8 mouse cellular contexts compared by ENCODE assay signal in genomic region chr19:5770311-5770710, GRCm38 (mm10). TPM values are rescaled to one million over a fixed set of nuclear protein-coding genes. Genes with fewer than 3 reads are reported as not detected.
DNase-seq lines count a peak whose midpoint lies in the region; ATAC-seq lines count a peak whose summit lies in the region.

No protein-coding gene starts in this region.

- H3K9ac ChIP-seq in kidney, embryonic 14.5 days (ENCODE audit: low read depth, low read length), result peak overlapping the region; percentile 76
- H3K9ac ChIP-seq in hindbrain, embryonic 11.5 days (ENCODE audit: low read depth, low read length), result peak overlapping the region; percentile 84
- H3K9ac ChIP-seq in midbrain, embryonic 13.5 days (replicated peaks), result peak overlapping the region; percentile 91

- DNase-seq in kidney, postnatal 36 days, result no peak
- no peak for DNase-seq in hindbrain, embryonic 11.5 days (ENCODE audit: low spot score)
- DNase-seq in adrenal gland, adult (ENCODE audit: inconsistent age in 2 of 2, low spot score in 1 of 2), result no peak
- no peak for DNase-seq in left cerebral cortex, adult 18-20 months (ENCODE audit: low spot score in 2 of 2)

- peaks cover 41% of the 10 kb centered on the region for H3K36me3 ChIP-seq in kidney, embryonic 14.5 days (ENCODE audit: control insufficient read depth, insufficient read depth, low read length)
- H3K36me3 ChIP-seq in hindbrain, embryonic 11.5 days (ENCODE audit: control insufficient read depth, insufficient read depth, low read length), result 0 out of 2 replicates have a peak, but pooled peaks cover 8% of the 10 kb centered on the region
- peaks cover 42% of the 10 kb centered on the region for H3K36me3 ChIP-seq in midbrain, embryonic 13.5 days

- H3K4me1 ChIP-seq in kidney, embryonic 14.5 days (ENCODE audit: control insufficient read depth, insufficient read depth, low read length), result peaks cover 9% of the 10 kb centered on the region
- H3K4me1 ChIP-seq in brown adipose tissue, adult 24 weeks (ENCODE audit: control insufficient read depth, insufficient read depth, insufficient read length, low read length), result peaks cover 7% of the 10 kb centered on the region
- H3K4me1 ChIP-seq in hindbrain, embryonic 11.5 days (replicated peaks; ENCODE audit: control insufficient read depth, insufficient read depth, low read length), result peaks cover 8% of the 10 kb centered on the region
- peaks cover 22% of the 10 kb centered on the region for H3K4me1 ChIP-seq in midbrain, embryonic 13.5 days (replicated peaks)

- no peaks in the 10 kb centered on the region for H3K27me3 ChIP-seq in kidney, embryonic 14.5 days (ENCODE audit: control insufficient read depth, insufficient read depth, low read length)
- no peaks in the 10 kb centered on the region for H3K27me3 ChIP-seq in hindbrain, embryonic 11.5 days (ENCODE audit: control insufficient read depth, insufficient read depth, low read length)
- H3K27me3 ChIP-seq in midbrain, embryonic 13.5 days, result no peaks in the 10 kb centered on the region

- peak overlapping the region; percentile 37; the same call in 1 of the 2 replicates for H3K27ac ChIP-seq in kidney, embryonic 14.5 days (ENCODE audit: low read depth, low read length)
- no peak overlapping the region for H3K27ac ChIP-seq in brown adipose tissue, adult 24 weeks (replicated peaks; ENCODE audit: low read depth, low read length)
- H3K27ac ChIP-seq in hindbrain, embryonic 11.5 days (ENCODE audit: low read depth, low read length), result peak overlapping the region; percentile 74; the same call in 1 of the 2 replicates
- peak overlapping the region; percentile 80 for H3K27ac ChIP-seq in midbrain, embryonic 13.5 days

- peak overlapping the region; percentile 69 for H3K4me3 ChIP-seq in kidney, embryonic 14.5 days (ENCODE audit: low read length)
- H3K4me3 ChIP-seq in brown adipose tissue, adult 24 weeks (ENCODE audit: insufficient read depth, low read depth, low read length), result peak overlapping the region; percentile 83
- peak overlapping the region; percentile 89 for H3K4me3 ChIP-seq in hindbrain, embryonic 11.5 days (ENCODE audit: low read depth, low read length)
- peak overlapping the region; percentile 74 for H3K4me3 ChIP-seq in midbrain, embryonic 13.5 days (replicated peaks)

- H3K4me2 ChIP-seq in kidney, embryonic 14.5 days (replicated peaks; ENCODE audit: low read depth, low read length), result peak overlapping the region; percentile 85
- H3K4me2 ChIP-seq in hindbrain, embryonic 11.5 days (replicated peaks; ENCODE audit: low read depth, low read length), result peak overlapping the region; percentile 92
- H3K4me2 ChIP-seq in midbrain, embryonic 13.5 days (replicated peaks), result peak overlapping the region; percentile 85

- H3K9me3 ChIP-seq in kidney, embryonic 14.5 days (ENCODE audit: control insufficient read depth, low read length), result no peaks in the 10 kb centered on the region
- H3K9me3 ChIP-seq in hindbrain, embryonic 11.5 days (ENCODE audit: control insufficient read depth, low read length), result no peaks in the 10 kb centered on the region
- no peaks in the 10 kb centered on the region for H3K9me3 ChIP-seq in midbrain, embryonic 13.5 days

- WGBS in kidney, embryonic 14.5 days, result 45% methylated on average over 9 of the region's 9 CpGs
- 55% methylated on average over 9 of the region's 9 CpGs for WGBS in hindbrain, embryonic 11.5 days
- WGBS in midbrain, embryonic 13.5 days, result 46% methylated on average over 9 of the region's 9 CpGs

- no peak for ATAC-seq in kidney, embryonic 14.5 days (ENCODE audit: low FRiP score, low TSS enrichment)
- no peak for ATAC-seq in hindbrain, embryonic 11.5 days (ENCODE audit: low FRiP score)
- ATAC-seq in midbrain, embryonic 13.5 days, result peak; percentile 1; the same call in 1 of the 2 replicates
- ATAC-seq in monocyte, adult 5-6 weeks (replicated peaks; ENCODE audit: insufficient number of reproducible peaks, low FRiP score, low TSS enrichment, poor library complexity, severe bottlenecking), result no peak

RNA-seq across cellular contexts. Expression of gene Scyl1, which starts 0.9 kb away (rescaled TPM):
- polyA plus RNA-seq in kidney, embryonic 14.5 days (2014; fragmentation: Nextera tagmentation; extraction: Ambion mirVana), result 54.7 and 73.5 TPM in 2 replicates
- polyA plus RNA-seq in brown adipose tissue, adult 24 weeks (2012; ENCODE audit: insufficient read depth, insufficient read length, missing spikeins), result 49.2 and 54.3 TPM in 2 replicates
- 47.2 and 55.7 TPM in 2 replicates for polyA plus RNA-seq in hindbrain, embryonic 11.5 days (2014; fragmentation: Nextera tagmentation; extraction: Ambion mirVana)
- polyA plus RNA-seq in midbrain, embryonic 13.5 days (2015; fragmentation: Nextera tagmentation; extraction: Ambion mirVana), result 64.9 and 70.0 TPM in 2 replicates
- 37.3 to 55.9 TPM (median 44.9 TPM) in 3 replicates for total RNA-seq in monocyte, adult 5-6 weeks (2017)
- 10 to 100 TPM; 90.8 to 93.4 TPM for total RNA-seq in left cerebral cortex, adult 18-20 months (2021)

RNA-seq across cellular contexts. Expression of gene Ltbp3, which starts 29.6 kb away (rescaled TPM):
- 14.9 and 27.1 TPM in 2 replicates for polyA plus RNA-seq in kidney, embryonic 14.5 days (2014; fragmentation: Nextera tagmentation; extraction: Ambion mirVana)
- 59.4 and 101 TPM in 2 replicates for polyA plus RNA-seq in brown adipose tissue, adult 24 weeks (2012; ENCODE audit: insufficient read depth, insufficient read length, missing spikeins)
- polyA plus RNA-seq in hindbrain, embryonic 11.5 days (2014; fragmentation: Nextera tagmentation; extraction: Ambion mirVana), result 3.5 and 3.8 TPM in 2 replicates
- 7.1 and 9.5 TPM in 2 replicates for polyA plus RNA-seq in midbrain, embryonic 13.5 days (2015; fragmentation: Nextera tagmentation; extraction: Ambion mirVana)
- total RNA-seq in monocyte, adult 5-6 weeks (2017), result 1.2 to 9.7 TPM (median 2.2 TPM) in 3 replicates
- 10 to 100 TPM; 37.2 to 41.8 TPM for total RNA-seq in left cerebral cortex, adult 18-20 months (2021)

RNA-seq across cellular contexts. Expression of gene Fam89b, which starts 40.9 kb away (rescaled TPM):
- polyA plus RNA-seq in kidney, embryonic 14.5 days (2014; fragmentation: Nextera tagmentation; extraction: Ambion mirVana), result 92.8 and 114 TPM in 2 replicates
- 55.7 and 58.4 TPM in 2 replicates for polyA plus RNA-seq in brown adipose tissue, adult 24 weeks (2012; ENCODE audit: insufficient read depth, insufficient read length, missing spikeins)
- 165 and 174 TPM in 2 replicates for polyA plus RNA-seq in hindbrain, embryonic 11.5 days (2014; fragmentation: Nextera tagmentation; extraction: Ambion mirVana)
- polyA plus RNA-seq in midbrain, embryonic 13.5 days (2015; fragmentation: Nextera tagmentation; extraction: Ambion mirVana), result 179 and 197 TPM in 2 replicates
- 33.1 to 54.4 TPM (median 45.1 TPM) in 3 replicates for total RNA-seq in monocyte, adult 5-6 weeks (2017)
- total RNA-seq in left cerebral cortex, adult 18-20 months (2021), result 10 to 100 TPM; 24.4 to 30.9 TPM

RNA-seq across cellular contexts. Expression of gene Ehbp1l1, which starts 44.2 kb away (rescaled TPM):
- 8.8 and 11.5 TPM in 2 replicates for polyA plus RNA-seq in kidney, embryonic 14.5 days (2014; fragmentation: Nextera tagmentation; extraction: Ambion mirVana)
- polyA plus RNA-seq in brown adipose tissue, adult 24 weeks (2012; ENCODE audit: insufficient read depth, insufficient read length, missing spikeins), result 45.3 and 47.1 TPM in 2 replicates
- 4.4 and 6.2 TPM in 2 replicates for polyA plus RNA-seq in hindbrain, embryonic 11.5 days (2014; fragmentation: Nextera tagmentation; extraction: Ambion mirVana)
- polyA plus RNA-seq in midbrain, embryonic 13.5 days (2015; fragmentation: Nextera tagmentation; extraction: Ambion mirVana), result 8.9 and 10.5 TPM in 2 replicates
- total RNA-seq in monocyte, adult 5-6 weeks (2017), result 141 to 192 TPM (median 174 TPM) in 3 replicates
- 10 to 100 TPM; 23.7 to 24.7 TPM for total RNA-seq in left cerebral cortex, adult 18-20 months (2021)
